Mouse (Mus musculus): ENCODE measurements around the gene Ipo11.

GRCm38 (mm10) chr13:106958286-106958685 lies 21.5 kb upstream of the Ipo11 start:
- TF ChIP-seq CTCF (IDR thresholded peaks at IDR 0.05; ENCODE audit: low read depth, low read length) (no peak), POLR2A (IDR thresholded peaks at IDR 0.05; ENCODE audit: extremely low read depth, insufficient read depth, low read length) (no peak)
